Mouse (Mus musculus) CD4-positive, CD25-positive, alpha-beta regulatory T cell, adult 2 months (primary cell): ENCODE results near the gene Cep63.

Experiments used
- DNase-seq: peaks from one replicate; pipeline ENCODE4 v3.0.0-alpha.2; 2012; ENCODE audit warnings: low read depth, low spot score

Cep63 gene

GRCm38 (mm10) chr9:102558463-102558862, 67.9 kb downstream of the Cep63 start:
- DNase-seq = no peak

GRCm38 (mm10) chr9:102553781-102554180, 72.6 kb downstream of the Cep63 start:
- DNase-seq = no peak

- DNase-seq = no peak
These were observed 74.6 kb downstream of the Cep63 start for GRCm38 (mm10) chr9:102551771-102552170.

GRCm38 (mm10) chr9:102549211-102549610, 77.1 kb downstream of the Cep63 start:
- no peak for DNase-seq

GRCm38 (mm10) chr9:102547028-102547354, 79.3 kb downstream of the Cep63 start:
- DNase-seq = no peak

GRCm38 (mm10) chr9:102546256-102547027, 79.9 kb downstream of the Cep63 start:
- DNase-seq = no peak

- no peak for DNase-seq
These were observed 80.7 kb downstream of the Cep63 start for GRCm38 (mm10) chr9:102545406-102546255.

- peak; percentile 85 for DNase-seq
These were observed 81.5 kb downstream of the Cep63 start for GRCm38 (mm10) chr9:102544773-102545366.

- no peak for DNase-seq
These were observed 82.1 kb downstream of the Cep63 start for GRCm38 (mm10) chr9:102544116-102544772.

- DNase-seq = no peak
These were observed 82.6 kb downstream of the Cep63 start for GRCm38 (mm10) chr9:102543761-102544115.

GRCm38 (mm10) chr9:102542540-102542939, 83.8 kb downstream of the Cep63 start:
- DNase-seq = peak; percentile 17

GRCm38 (mm10) chr9:102541666-102542065, 84.7 kb downstream of the Cep63 start:
- DNase-seq = peak; percentile 61

GRCm38 (mm10) chr9:102539699-102540098, 86.6 kb downstream of the Cep63 start:
- peak; percentile 88 for DNase-seq

- DNase-seq = no peak
These were observed 89.4 kb downstream of the Cep63 start for GRCm38 (mm10) chr9:102536968-102537367.
